Mouse (Mus musculus): ENCODE data around the gene Tmtc1.

Tmtc1 gene

DNA sequence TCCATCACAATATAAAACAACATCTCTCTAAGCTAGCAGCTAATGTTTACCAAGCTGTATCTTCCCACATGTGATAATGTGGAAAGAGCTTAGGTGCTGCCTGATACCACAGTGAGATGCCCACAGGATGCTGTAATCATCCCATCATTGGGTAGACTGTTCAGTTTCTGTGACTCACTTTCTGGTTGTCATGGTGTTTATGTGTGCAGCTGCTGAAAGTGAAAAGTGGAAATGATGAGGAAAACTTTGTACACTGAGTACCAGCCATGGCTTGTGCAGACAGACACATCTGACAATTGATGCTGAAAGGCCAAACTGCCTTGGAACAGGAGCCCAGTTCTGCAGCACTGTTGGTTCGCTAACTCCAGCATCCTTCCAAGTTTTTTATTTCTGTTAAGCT lies 204.9 kb downstream of the Tmtc1 start:
- DNase-seq (ENCODE audit: low spot score) = no peak

DNA sequence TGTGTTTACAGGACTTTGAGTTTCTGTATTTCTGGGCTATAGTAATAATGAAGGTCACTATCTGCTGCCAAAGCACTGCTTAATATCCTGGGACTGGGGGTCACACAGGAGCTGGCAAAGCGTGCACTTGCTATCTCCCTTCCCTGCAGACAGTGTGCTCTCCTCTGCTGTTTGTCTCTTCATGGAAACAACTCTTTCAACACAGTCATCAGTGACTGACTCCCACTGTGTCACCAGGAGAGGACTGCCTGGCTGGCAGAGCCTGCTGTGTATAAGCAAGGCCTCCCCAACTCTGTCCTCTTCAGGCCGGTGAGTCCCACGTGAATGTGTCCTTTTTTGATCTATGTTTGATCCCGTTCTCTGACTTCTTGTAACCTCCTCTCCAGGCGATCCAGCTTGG lies 206.7 kb downstream of the Tmtc1 start:
- DNase-seq (ENCODE audit: low spot score) = no peak

DNA sequence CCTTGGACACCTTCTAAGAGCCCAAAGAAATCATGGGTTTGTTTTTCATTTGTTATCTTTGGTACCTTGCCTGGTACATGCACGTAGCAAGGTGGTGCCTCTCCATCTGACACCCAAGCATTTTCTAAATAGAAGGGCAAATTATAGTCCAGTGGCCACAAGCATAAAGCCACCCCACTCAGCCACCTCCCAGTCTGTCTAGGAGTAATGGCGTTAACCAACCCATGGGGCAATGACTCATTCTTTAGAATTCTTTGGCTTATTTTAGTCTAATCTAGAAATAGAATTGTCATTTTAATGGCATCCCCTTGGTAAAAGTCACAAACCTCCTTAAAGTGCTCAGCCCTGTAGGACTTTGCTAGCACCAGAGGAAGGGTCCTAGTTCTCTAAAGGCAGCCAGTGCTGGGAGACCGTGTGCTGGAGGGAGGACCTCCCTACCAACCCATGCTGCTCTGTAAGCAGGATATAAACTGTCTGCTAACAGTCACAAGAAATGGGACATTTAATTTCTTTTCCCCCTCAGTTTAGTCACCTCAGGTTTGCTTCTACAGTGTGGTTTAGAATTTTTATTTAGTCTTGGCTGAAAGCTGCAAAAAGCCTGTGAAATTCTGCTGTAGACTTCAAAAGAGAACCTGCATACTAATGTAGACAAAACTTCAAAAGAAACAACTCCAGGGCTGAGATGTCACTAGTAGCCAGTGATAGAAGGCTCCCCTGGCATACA lies 209.9 kb downstream of the Tmtc1 start:
- no peak for DNase-seq (ENCODE audit: low spot score)

DNA sequence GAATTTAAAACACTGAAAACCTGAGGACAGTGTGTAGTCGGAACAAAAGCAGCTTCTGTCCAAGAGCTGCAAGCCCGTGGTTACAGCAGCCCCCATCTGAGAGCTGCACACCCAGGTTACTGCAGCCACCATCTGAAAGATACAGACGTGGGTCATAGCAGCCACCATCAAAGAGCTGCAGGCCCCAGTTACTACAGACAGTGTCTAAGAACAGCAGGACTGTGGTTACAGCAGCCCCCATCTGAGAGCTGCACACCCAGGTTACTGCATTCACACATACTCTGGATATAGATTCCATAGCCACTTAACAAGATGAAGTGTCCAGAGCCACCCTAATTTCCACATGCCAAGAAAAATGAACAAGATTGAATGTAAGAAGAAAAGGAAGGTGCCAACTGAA lies 216.6 kb downstream of the Tmtc1 start:
- no peak for DNase-seq (ENCODE audit: low spot score)

DNA sequence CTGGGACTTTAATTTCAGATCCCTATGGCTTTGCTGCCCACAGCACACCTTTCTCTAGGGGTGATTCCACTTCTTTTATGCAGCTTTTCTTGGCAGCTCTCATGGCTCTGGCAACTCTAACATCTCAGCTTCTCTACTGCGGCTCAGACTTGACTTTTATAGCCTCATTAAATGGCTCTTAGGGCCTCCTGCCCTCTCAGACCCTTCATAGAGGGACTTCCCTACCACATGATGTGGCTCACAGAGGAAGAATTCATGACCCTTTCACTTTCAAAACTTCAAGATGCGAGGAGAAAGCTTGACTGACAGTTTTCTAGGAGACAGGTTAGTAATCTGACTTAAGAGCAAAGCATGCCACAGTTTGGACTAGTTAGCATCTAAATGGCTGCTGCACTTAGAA lies 221.5 kb downstream of the Tmtc1 start:
- DNase-seq (ENCODE audit: low spot score) = no peak

DNA sequence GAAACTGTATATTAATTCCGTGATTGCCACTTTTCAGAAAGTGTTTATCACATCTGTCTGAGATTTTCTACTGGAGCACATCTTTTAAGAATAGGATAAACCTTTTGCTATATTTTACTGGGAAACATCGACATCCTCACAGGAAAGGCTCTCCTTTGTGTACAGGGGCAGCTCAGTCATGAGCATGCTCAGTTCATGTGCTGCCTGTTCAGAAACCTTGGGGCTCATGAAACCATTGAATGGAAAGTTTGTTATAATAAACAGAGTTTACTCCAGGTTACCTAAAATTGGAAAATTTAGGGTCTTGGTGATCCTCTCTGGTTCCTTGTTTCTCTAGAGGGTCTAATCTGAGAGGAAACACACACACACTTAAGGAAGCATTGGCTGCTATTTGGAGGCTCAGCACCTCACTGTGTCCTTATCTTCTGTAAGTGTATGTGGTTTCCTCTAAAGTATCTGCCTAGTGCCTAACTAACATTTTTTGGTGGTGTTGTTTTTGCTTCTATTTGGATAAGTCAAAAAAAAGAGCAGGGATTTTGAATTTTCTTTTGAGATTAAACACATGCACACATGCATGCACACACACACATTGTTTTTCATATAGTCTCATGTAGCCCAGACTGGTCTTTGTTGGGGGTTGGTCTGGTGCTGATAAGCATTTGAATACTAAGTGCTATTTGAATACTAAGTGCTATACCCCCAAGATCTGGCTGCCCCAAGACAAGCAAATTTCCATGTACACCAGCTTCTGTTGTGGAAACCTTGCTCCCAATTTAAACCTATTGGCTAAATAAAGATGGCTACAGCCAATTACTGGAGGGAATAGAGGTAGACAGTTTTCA lies 225.7 kb downstream of the Tmtc1 start:
- no peak for DNase-seq (ENCODE audit: low spot score)

DNA sequence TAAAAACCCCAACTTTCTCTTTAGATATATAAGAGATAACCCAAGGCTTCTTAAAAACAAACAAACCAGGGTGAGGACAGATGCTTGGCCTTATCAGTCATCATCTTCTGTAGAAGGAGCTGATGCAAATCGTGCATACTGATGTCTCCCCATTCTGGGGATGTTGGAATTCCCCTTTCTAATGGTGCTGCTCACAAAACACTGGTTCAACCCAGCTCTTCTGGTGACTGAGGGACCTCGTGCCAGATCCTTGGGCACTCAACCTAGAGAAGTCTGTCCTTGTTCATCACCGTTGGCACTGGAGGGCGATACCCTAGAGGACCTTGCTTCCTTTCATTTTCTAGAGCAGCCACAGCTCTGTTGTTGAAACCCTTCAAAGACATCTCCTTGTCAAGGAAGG lies 227.4 kb downstream of the Tmtc1 start:
- no peak for DNase-seq (ENCODE audit: low spot score)

DNA sequence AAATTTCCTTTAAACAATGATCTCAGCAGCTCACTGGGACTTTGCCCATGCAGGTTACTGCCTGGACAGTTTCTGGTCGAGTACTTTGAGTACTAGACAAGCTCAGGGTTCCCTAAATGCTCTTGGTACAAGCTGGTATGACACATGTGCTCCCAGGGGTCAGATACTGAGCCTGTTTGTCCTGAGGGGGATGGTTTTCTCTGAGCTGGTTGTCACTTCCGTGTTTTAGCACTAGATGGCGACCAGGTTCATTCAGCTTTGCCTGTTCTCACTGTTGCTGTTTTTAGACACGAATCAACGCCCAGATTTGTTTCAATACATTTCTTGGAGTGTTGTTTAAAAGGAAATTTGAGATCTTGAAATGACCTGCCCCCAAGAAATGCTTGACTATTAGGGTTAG lies 229.4 kb downstream of the Tmtc1 start:
- DNase-seq (ENCODE audit: low spot score) = no peak

DNA sequence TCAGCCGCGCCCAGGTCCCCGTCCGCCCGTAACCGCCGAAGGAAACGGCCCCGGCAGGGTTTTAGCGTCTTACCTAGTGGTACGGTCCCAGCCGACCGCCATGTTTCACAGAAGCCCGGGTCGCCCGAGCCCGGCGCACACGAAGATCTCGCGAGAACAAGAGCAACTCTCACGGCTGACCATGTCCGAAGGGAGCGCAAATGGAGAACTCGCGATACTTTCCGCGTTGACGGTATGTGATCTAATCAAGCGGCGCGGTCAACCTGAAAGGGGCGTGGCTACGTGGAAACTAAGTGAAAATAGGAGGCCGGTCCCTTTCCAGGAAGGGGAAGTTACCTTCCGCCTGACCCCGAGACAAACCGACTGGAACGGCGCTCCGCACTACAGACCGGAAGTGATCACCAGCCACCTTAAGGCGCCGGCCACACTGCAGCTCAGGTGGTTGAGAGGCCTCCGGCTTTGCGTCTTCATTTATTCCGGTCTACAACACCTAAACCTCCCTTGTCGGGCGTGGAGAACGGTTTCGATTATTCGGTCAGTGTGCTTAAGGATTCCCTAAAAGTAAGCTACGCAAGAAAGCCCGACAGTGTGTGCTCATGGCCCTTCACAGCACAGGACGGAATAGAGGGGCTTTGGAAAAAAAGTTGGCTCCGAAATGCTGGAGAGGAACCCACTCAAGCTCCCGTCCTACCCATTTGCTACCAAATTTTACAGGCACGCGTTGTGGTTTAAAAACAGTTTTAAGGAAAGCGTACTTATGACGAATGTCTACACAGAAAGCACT lies 232.1 kb downstream of the Tmtc1 start, which contains the start of gene Ergic2:
TSS of gene Ergic2 (minus strand) at position 478 of the 784 bp plus-strand sequence.
- DNase-seq (ENCODE audit: low spot score) = peak; percentile 99

DNA sequence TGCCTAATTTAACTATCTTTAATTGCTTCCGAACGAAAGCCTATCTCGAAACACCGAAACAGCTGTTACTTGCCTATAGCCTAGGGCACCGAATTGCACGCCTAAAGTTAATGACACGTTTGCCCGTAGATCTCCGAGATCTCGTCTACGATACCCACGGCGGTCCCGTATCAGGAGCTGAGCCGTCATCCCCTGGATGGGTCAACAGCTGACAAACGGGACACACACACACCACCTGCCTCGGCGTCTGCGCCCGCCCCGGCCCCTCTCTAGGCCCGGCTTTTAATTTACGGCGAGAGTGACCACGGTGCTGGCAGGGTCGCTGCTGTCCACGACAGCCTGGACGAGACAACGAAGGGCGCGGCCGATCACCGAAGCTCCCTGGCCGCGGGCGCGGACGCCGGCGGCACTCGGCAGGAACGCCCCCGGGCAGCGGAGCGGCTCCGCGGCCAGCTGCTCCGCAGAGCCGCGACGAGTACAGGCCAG lies 232.8 kb downstream of the Tmtc1 start:
- no peak for DNase-seq (ENCODE audit: low spot score)

DNA sequence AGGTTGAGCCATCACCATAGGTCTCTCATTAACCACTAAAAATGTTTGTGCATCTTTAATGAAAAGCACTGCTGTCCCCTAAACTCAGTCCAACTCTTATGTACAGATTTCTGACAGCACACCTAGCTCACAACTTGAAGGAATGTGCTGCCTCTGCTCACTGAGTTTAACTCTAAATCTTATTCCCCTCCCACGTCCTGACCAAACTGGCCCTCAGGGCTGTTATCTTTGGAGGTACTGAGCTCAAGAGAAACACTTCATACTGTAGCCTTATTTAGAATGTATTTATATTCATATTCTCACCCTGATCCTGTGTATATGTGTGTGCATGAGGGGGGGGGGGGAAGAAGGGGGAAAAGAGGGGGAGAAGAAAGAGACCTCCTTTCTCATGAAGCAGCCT lies 236.7 kb downstream of the Tmtc1 start:
- DNase-seq (ENCODE audit: low spot score) = no peak

DNA sequence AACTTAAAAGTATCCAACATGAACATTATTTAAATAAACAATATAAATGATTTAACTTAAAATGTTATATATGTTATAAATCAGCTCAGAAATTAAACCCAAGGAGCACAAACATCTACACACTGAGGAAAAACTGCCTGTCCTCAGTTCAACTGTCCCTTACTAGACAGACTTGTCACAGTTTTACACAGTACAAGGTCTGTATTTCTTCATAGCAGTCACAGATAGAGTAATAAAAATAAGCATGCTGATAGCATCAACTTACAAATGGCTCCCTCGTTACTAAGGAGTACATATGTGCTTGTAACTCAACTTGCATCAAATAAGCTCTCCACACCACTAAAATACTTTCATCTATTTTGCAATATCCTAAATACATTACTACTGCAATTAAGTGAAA lies 239.1 kb downstream of the Tmtc1 start:
- DNase-seq (ENCODE audit: low spot score) = no peak

DNA sequence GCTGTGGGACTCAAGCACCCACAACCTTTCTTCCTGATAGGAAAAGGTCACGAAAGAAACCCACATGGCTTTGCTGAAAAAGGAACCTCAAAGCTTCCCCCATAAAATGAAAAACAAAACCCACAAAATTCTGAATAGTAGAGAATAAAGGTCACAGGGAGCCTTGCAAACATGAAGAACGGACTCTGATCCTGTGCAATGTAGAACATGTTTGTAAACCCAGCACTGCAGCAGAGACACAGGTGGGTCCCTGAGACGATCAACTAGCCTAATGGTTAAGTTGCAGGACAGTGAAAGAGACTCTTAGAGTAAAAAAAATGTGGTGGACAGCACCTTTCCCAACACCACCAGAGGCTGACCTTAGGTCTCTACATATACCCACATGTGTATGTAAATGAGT lies 244.5 kb downstream of the Tmtc1 start:
- DNase-seq (ENCODE audit: low spot score) = no peak

DNA sequence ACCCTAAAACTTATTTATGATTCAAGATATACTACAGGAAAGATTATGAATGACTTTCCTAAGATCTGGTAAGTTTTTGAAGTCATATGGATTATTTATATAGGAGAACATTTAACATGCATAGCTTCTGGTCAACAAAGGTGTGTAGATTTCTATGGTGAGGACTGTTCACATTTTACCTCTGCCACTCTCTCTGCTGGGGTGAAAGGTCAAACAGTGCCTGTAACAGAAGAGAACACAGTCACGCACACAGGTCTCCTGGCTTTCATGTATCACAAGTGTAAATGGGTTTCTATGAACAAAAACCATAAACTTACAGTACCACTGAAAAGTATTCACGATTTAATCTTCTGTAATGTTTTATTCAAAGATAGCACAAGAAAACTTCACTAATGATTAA lies 245.0 kb downstream of the Tmtc1 start:
- no peak for DNase-seq (ENCODE audit: low spot score)

DNA sequence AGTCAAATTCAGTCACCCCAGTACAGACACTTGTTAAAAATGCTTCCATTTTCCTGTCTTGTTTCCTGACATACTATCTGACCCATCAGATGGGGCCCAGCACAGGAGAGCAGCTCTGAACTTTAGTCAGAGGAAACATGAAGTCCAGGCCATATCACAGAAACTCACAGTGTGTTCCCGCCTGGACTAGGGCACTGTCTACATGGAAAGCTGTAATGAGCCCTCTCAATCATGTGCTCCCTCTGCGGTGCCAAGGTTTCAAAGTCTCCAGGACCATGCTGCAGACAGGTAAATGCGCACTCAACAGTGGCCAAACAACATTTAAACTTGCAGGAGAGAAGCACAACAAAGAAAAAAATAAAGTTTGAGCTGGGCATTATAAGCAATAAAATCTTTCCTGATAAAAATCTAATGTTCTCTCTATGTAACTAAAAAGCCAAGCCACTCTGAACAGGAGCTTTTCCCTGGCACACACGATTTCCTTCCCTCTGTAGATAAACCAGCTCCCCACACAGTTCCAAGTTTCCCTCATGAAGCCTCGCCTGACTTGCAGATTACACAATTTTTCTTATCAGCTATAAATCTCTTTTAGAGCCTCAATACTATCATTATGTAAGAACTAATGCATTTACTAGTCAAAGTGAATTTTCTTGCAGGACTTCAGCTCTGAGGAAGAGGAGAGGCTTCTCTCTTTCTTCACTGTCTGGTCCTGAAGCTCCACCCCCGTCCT lies 250.1 kb downstream of the Tmtc1 start:
- no peak for DNase-seq (ENCODE audit: low spot score)

DNA sequence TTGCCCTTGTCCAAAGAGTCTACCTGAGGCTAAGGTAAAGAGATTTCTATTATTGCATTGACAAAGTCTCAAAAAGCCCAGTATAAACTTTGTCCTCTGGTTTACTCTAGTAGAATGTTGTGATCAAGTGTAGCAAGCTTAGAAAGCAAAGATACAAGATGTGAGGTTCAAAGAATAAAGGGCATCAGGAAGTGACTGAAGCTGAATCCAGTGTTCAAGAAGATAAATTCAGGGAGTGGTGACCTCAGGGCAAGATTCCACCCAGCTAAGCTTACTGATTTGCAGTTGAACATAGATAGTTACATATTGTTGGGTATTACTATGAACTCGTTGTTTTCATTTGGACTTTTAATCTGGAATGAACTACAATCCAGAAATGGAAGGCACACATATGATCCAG lies 258.5 kb downstream of the Tmtc1 start:
- DNase-seq (ENCODE audit: low spot score) = no peak
